Mouse (Mus musculus) liver, embryonic 13.5 days (tissue): ENCODE measurements around the gene Dhcr7. TPM values are rescaled to one million over a fixed set of nuclear protein-coding genes. Genes with fewer than 3 reads are reported as not detected.
A peak's percentile ranks its signal among the peaks of the same experiment; 100 is the strongest.

Source experiments
- ATAC-seq: fragments of 200-750 bp; cut with Nextera tagmentation; 2 replicates; pipeline ENCODE4 v1.8.0; 2017; ENCODE audit warnings: low read depth, mild to moderate bottlenecking, moderate number of reproducible peaks, moderate library complexity
- DNase-seq: peaks from one replicate; pipeline ENCODE4 v3.0.0; 2022
- H3K27ac ChIP-seq: fragments of 300-500 bp; sonication (generic); 2 replicates; pipeline ENCODE4 v1.5.1; 2015; ENCODE audit warnings: moderate library complexity, mild to moderate bottlenecking, inconsistent platforms
- H3K27me3 ChIP-seq: fragments of 300-500 bp; sonication (generic); 2 replicates; pipeline ENCODE4 v1.6.1; 2015; ENCODE audit warnings: mild to moderate bottlenecking, inconsistent platforms
- H3K36me3 ChIP-seq: fragments of 300-500 bp; sonication (generic); 2 replicates; pipeline ENCODE4 v1.6.1; 2015; ENCODE audit warnings: mild to moderate bottlenecking, inconsistent platforms
- H3K4me1 ChIP-seq: fragments of 300-500 bp; sonication (generic); replicated peaks from 2 replicates; pipeline ENCODE4 v1.6.1; 2015; ENCODE audit warnings: inconsistent platforms
- H3K4me2 ChIP-seq: fragments of 300-500 bp; sonication (generic); 2 replicates; pipeline ENCODE4 v1.6.1; 2015; ENCODE audit warnings: inconsistent platforms, mild to moderate bottlenecking, moderate library complexity
- H3K4me3 ChIP-seq: fragments of 300-500 bp; sonication (generic); replicated peaks from 2 replicates; pipeline ENCODE4 v1.5.1; 2015; ENCODE audit warnings: mild to moderate bottlenecking, inconsistent platforms
- H3K9ac ChIP-seq: fragments of 300-500 bp; sonication (generic); 2 replicates; pipeline ENCODE4 v1.6.1; 2015; ENCODE audit warnings: mild to moderate bottlenecking, inconsistent platforms
- H3K9me3 ChIP-seq: fragments of 300-500 bp; sonication (generic); replicated peaks from 2 replicates; pipeline ENCODE4 v1.6.1; 2016; ENCODE audit warnings: inconsistent platforms
- WGBS: fragments of 180-500 bp; shearing (Covaris S2); methylation state at CpG from one replicate; pipeline ENCODE4 v1.1.7; 2015; ENCODE audit not compliant: insufficient replicate concordance; 5-methylcytosine and 5-hydroxymethylcytosine counted together
- polyA plus RNA-seq: library from polyadenylated mRNA; unstranded; fragments of >200 nt; fragmentation: Nextera tagmentation; extraction: Ambion mirVana; gene quantifications from 2 replicates; pipeline ENCODE4 v1.2.1, GENCODE M21; 2015

Gene Dhcr7
- polyA plus RNA-seq, 1 experiment from 2014 or later, result 38.0 TPM

DNA sequence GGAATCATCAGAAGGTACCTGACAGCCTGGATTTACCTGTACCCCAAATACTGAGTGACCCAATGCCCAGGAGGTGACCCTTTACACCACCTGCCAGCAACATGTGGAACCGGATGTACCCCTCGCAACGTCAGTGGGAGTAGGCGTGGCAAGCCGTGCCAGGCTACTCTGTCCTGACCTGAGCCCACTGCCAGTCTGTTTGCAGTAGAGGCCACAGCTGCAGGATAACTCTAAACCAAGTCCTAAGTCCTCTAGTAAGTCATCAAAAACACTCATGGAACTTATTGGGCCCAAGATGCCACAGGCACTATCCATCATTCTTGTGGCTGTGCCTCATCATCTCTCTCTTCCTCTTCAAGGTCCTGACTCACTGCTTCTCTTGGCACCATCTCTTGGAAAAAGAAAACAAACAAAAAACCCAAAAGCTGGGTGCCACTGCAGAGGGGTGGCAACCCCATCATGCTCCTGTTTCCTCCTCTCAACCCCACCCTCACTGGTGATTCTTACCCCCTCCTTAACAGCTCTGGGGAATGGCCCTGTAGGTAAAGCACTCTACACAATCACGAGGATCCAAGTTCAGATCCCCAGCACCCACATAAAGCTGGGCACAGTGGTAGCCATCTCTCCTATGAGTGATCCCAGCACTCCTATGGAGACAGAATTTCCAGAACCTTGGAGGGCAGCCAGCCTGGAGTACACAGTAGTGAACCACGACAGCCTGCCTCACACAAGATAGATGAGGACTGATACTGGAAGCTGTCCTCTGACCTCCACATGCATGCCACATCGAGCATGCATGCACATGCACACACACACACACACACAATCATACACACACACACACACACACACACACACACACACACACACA lies 21.5 kb upstream of the Dhcr7 start:
- Histone ChIP-seq H3K9me3 (no peaks in the 10 kb centered on the region), H3K36me3 (peaks cover 75% of the 10 kb centered on the region)

DNA sequence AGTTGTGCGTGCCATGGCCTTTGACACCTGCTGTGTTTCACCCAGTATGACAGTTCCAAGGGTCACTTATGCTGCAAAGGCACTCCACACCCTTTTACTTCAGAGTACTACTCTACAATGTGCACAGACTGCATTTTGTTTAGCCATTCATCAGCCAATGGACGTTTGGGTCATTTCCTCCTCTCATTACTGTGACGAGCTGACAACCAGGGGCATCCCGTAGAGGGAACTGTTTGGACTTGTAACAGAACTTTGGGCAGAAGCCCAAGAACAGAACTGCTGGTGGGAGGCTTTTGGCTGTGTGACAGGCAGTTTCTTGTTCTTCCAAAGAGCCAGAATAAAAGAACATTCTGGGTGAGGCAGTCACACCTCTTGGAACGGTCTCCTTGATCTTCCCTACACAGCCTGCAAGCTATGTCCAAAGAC lies 17.7 kb upstream of the Dhcr7 start:
- Histone ChIP-seq H3K27me3 (no peaks in the 10 kb centered on the region), H3K4me1 (no peaks in the 10 kb centered on the region), H3K27ac (no peak overlapping the region), H3K9me3 (no peaks in the 10 kb centered on the region), H3K9ac (no peak overlapping the region), H3K36me3 (peaks cover 80% of the 10 kb centered on the region), H3K4me2 (no peak overlapping the region), H3K4me3 (no peak overlapping the region)
- ATAC-seq (no peak), DNase-seq (no peak)
- 65% methylated on average over 5 of the region's 5 CpGs for WGBS

More for the DNA sequence above, 21.5 kb upstream of the Dhcr7 start:
- WGBS, result 77% methylated on average over 8 of the region's 8 CpGs
- Histone ChIP-seq H3K4me3 (no peak overlapping the region), H3K4me1 (no peaks in the 10 kb centered on the region), H3K27ac (no peak overlapping the region), H3K9ac (no peak overlapping the region), H3K4me2 (no peak overlapping the region), H3K27me3 (no peaks in the 10 kb centered on the region)
- DNase-seq (no peak), ATAC-seq (no peak)

DNA sequence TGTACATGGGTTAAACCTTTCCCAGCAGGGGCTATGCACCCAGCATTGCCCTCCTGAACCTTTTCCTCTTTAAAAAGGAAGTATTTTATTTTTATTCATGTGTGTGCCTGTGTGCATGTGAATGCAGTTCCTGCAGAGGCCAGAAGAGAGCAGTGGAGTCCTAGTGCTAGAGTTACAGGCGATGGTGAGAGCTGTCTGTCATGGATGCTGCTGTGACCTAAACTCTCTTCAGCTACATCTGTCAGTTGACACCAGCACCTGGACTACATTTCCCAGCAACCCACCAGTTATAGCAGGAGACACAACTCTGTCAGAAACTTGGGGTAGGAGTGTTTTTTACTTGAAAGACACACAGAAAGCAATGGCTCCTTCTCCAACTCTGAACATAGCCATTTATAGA lies 14.0 kb upstream of the Dhcr7 start:
- no peak overlapping the region for H3K27ac ChIP-seq
- ATAC-seq (no peak), DNase-seq (no peak)
- no peaks in the 10 kb centered on the region for H3K9me3 ChIP-seq
- H3K4me2 ChIP-seq, result no peak overlapping the region
- WGBS, result 50% methylated on average over 1 of the region's 1 CpGs
- no peaks in the 10 kb centered on the region for H3K4me1 ChIP-seq
- H3K4me3 ChIP-seq, result no peak overlapping the region
- no peak overlapping the region for H3K9ac ChIP-seq
- peaks cover 93% of the 10 kb centered on the region for H3K36me3 ChIP-seq
- H3K27me3 ChIP-seq, result no peaks in the 10 kb centered on the region

DNA sequence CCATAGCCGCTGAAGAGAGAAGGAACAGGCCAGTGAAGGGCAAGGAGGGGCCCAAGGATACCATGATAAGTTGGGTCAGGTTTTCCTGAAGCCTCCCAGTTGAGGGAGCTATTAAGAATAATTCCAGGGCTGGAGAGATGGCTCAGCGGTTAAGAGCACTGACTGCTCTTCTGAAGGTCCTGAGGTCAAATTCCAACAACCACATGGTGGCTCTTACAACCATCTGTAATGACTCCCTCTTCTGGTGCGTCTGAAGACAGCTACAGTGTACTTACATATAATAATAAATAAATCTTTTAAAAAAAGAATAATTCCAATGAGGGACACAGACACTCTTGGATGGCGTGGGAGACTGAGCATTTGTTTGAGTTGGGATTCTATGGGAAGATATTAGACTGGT lies 3.7 kb upstream of the Dhcr7 start:
- H3K27ac ChIP-seq, result no peak overlapping the region
- ATAC-seq, result no peak
- WGBS, result 78% methylated on average over 4 of the region's 4 CpGs

GRCm38 (mm10) chr7:143821241-143821640 lies 1.7 kb upstream of the Dhcr7 start:
- Histone ChIP-seq H3K27ac (no peak overlapping the region; the same call in 1 of the 2 replicates), H3K4me1 (peaks cover 24% of the 10 kb centered on the region), H3K27me3 (no peaks in the 10 kb centered on the region), H3K4me3 (0 out of 2 replicates have a peak overlapping the region, but pooled peaks have one; percentile 71), H3K9me3 (no peaks in the 10 kb centered on the region), H3K9ac (no peak overlapping the region), H3K4me2 (peak overlapping the region; percentile 85), H3K36me3 (peaks cover 20% of the 10 kb centered on the region)
- ATAC-seq (no peak), DNase-seq (no peak)
- 68% methylated on average over 2 of the region's 2 CpGs for WGBS

More for the DNA sequence above, 3.7 kb upstream of the Dhcr7 start:
- DNase-seq, result no peak
- no peaks in the 10 kb centered on the region for H3K9me3 ChIP-seq
- H3K4me1 ChIP-seq, result peaks cover 24% of the 10 kb centered on the region
- H3K4me2 ChIP-seq, result no peak overlapping the region
- no peaks in the 10 kb centered on the region for H3K27me3 ChIP-seq
- peaks cover 37% of the 10 kb centered on the region for H3K36me3 ChIP-seq
- no peak overlapping the region for H3K9ac ChIP-seq
- no peak overlapping the region for H3K4me3 ChIP-seq

DNA sequence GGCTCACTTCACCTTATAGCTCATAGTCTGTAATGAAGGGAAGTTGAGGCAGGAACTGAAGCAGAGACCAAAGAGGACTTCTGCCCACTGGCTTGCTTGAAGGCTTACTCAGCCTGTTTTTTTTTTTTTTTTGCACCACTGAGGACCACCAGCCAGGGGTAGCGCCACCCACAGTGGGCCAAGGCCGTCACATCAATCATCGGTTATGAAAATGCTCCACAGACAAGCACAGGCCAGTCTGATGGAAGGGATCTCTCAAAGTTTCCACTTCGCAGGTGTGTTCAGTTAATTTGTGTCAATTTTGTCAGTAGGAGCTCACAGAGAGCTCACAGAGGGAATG lies 291 bp downstream of the Dhcr7 start:
- ATAC-seq, result peak; percentile 4
- peak overlapping the region; percentile 72 for H3K9ac ChIP-seq
- 71% methylated on average over 4 of the region's 4 CpGs for WGBS
- peak overlapping the region; percentile 77 for H3K27ac ChIP-seq
- H3K4me1 ChIP-seq, result peaks cover 24% of the 10 kb centered on the region
- H3K36me3 ChIP-seq, result peaks cover 9% of the 10 kb centered on the region
- no peaks in the 10 kb centered on the region for H3K9me3 ChIP-seq
- H3K4me2 ChIP-seq, result peak overlapping the region; percentile 85
- no peak for DNase-seq
- H3K4me3 ChIP-seq, result peak overlapping the region; percentile 71
- no peaks in the 10 kb centered on the region for H3K27me3 ChIP-seq

DNA sequence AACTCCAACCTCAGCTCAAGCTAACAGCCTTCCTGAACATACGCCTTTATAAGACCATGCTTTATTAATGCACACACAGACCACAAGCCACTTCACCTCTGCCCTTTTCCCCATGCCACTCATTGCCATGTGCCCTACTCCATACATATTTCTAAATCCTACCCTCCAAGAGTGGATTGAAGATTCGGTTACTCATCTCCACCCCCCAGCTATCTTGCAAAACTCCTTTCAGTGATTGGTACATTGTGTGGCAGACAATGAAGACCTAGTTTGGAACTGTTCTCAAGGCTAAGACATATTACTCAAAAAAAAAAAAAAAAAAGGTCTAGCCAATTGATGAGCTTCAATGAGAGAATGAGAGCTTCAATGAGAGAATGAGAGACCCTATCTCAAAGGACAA lies 4.0 kb downstream of the Dhcr7 start:
- Histone ChIP-seq H3K36me3 (no peaks in the 10 kb centered on the region), H3K4me3 (no peak overlapping the region), H3K9ac (no peak overlapping the region), H3K4me2 (no peak overlapping the region), H3K4me1 (peaks cover 33% of the 10 kb centered on the region), H3K9me3 (no peaks in the 10 kb centered on the region), H3K27me3 (no peaks in the 10 kb centered on the region), H3K27ac (no peak overlapping the region)
- DNase-seq, result no peak
- WGBS, result 70% methylated on average over 2 of the region's 2 CpGs
- no peak for ATAC-seq

DNA sequence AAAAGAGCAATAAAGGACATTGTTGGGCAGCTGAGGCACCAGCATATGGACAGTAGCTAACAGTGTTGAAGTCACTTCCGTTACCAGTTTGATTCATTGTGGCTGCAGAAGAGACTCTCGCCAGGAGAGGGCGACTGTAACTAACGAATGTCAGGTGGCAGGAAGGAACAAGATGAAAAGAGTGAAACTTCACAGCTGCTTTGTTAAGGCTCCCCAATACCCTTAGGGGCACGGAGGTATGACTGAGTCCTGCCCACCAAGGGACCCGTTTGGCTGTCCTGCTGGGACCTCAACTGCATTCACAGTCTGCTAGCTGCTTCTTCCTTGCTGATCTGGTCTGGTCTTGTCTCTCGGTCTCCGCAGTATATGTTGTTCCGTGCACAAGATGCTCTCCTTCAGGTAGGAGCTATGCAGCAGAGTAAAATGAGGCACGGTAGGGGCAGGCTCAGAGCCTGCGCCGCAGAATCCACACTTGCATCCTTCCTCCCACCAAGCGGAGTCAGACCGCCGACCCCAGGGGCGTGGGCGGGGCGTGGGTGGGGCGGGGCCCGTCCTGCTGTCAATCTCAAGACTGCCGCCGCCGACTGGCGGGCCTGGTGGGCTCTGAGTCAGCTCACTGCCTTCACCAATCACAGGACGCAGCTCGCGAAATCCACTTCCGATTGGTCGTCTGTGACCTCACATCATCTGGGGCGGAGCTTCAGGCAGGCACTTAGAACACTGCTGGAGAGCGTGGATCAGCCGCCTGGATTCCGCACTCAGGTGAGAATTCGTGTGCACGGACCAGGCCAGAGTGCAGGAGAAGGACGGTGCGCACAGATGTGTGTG lies 6.8 kb downstream of the Dhcr7 start:
- H3K9me3 ChIP-seq, result no peaks in the 10 kb centered on the region
- H3K9ac ChIP-seq, result peak overlapping the region; percentile 84
- H3K4me3 ChIP-seq, result peak overlapping the region; percentile 79
- 0 out of 2 replicates have a peak, but pooled peaks cover 4% of the 10 kb centered on the region for H3K36me3 ChIP-seq
- ATAC-seq (peak; percentile 96), DNase-seq (peak; percentile 94)
- H3K27me3 ChIP-seq, result no peaks in the 10 kb centered on the region
- H3K4me2 ChIP-seq, result peak overlapping the region; percentile 88
- H3K4me1 ChIP-seq, result peaks cover 46% of the 10 kb centered on the region
- under 1% methylated on average over 37 of the region's 37 CpGs for WGBS
- peak overlapping the region; percentile 89 for H3K27ac ChIP-seq

- peak overlapping the region; percentile 88 for H3K4me2 ChIP-seq
- H3K27me3 ChIP-seq, result no peaks in the 10 kb centered on the region
- ATAC-seq (no peak), DNase-seq (no peak)
- 13% methylated on average over 6 of the region's 6 CpGs for WGBS
- peak overlapping the region; percentile 79 for H3K4me3 ChIP-seq
- H3K36me3 ChIP-seq, result 0 out of 2 replicates have a peak, but pooled peaks cover 4% of the 10 kb centered on the region
- peak overlapping the region; percentile 57; the same call in 1 of the 2 replicates for H3K27ac ChIP-seq
- peak overlapping the region; percentile 75 for H3K9ac ChIP-seq
- no peaks in the 10 kb centered on the region for H3K9me3 ChIP-seq
- peaks cover 53% of the 10 kb centered on the region for H3K4me1 ChIP-seq
These were observed 7.5 kb downstream of the Dhcr7 start for GRCm38 (mm10) chr7:143830399-143830798.

DNA sequence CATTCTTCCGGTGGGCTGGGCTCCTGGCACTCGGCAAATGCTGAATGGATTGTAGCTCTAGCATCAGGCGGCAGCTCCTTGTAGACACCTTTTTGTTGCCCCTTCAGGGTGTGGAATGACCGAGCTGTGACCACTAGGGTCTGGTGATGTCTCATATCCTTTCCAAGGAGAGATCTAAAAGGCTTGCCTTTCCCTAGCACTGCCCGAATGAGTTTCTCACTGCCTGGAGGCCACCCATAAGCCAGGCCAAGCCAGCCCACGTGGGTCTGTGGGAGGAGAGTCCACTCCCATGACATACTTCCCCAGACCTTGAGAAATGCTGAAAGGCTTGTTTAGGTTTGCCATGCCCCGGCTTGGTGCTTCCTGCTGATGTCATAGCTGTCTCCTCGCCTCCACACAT lies 9.3 kb downstream of the Dhcr7 start:
- ATAC-seq (no peak), DNase-seq (no peak)
- Histone ChIP-seq H3K4me3 (no peak overlapping the region), H3K27ac (no peak overlapping the region), H3K9ac (no peak overlapping the region), H3K36me3 (0 out of 2 replicates have a peak, but pooled peaks cover 13% of the 10 kb centered on the region), H3K4me1 (peaks cover 56% of the 10 kb centered on the region), H3K9me3 (no peaks in the 10 kb centered on the region), H3K27me3 (no peaks in the 10 kb centered on the region), H3K4me2 (peak overlapping the region; percentile 10; the same call in 1 of the 2 replicates)
- WGBS, result 65% methylated on average over 8 of the region's 8 CpGs

DNA sequence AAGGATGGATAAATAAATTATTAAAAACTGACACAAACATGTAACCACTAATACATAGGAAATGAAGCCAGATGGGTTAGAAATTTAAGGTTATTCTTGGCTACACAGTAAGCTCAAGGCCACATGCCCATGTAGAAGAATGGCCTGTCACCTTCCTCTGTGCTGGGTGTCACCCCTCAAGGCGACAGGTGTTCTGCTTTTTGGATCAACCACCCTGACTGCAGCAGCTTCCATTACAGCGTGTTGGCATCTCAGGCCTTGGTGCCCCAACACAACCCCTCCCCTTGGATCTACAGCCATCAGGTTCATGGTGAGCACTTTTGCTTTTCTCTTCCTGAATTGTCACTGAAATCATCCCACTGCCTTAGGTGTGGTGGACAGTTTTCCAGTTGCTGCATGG lies 9.7 kb downstream of the Dhcr7 start:
- peaks cover 56% of the 10 kb centered on the region for H3K4me1 ChIP-seq
- H3K9ac ChIP-seq, result no peak overlapping the region
- peaks cover 17% of the 10 kb centered on the region; the same call in 1 of the 2 replicates for H3K36me3 ChIP-seq
- no peaks in the 10 kb centered on the region for H3K27me3 ChIP-seq
- WGBS, result 71% methylated on average over 2 of the region's 2 CpGs
- no peak for ATAC-seq
- DNase-seq, result no peak
- no peak overlapping the region for H3K4me3 ChIP-seq
- no peaks in the 10 kb centered on the region for H3K9me3 ChIP-seq
- no peak overlapping the region for H3K4me2 ChIP-seq
- H3K27ac ChIP-seq, result 0 out of 2 replicates have a peak overlapping the region, but pooled peaks have one; percentile 34
